Mouse (Mus musculus) cerebral cortex, adult 2 months (tissue): ENCODE results near the gene Farp1.

Experiments used
- WGBS: fragments of 180-500 bp; shearing (Covaris S2); methylation state at CpG from one replicate; pipeline ENCODE4 v1.1.7; 2018; 5-methylcytosine and 5-hydroxymethylcytosine counted together

Gene Farp1

GRCm38 (mm10) chr14:121145291-121145690 is 110.3 kb downstream of the Farp1 start:
- WGBS = 70% methylated on average over 3 of the region's 3 CpGs

DNA sequence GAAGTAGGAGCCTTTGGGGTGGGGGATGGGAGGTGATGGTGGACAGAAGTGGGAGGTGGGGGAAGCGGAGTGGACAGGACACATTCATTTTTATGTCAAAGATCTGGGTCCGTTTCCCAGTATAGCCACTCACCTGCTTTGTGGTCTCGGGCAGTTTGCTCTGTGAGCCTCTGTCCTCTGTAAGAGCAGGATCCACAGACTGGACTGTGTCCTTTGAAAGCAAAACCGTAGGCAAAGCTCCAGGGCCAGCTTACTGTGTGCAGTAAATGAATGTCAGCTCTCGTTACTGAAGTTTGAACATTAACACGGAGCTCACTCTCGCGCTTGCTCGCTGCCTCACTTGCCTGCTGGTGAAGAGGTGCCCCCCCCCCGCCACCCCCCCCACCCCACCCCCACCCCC is 110.7 kb downstream of the Farp1 start:
- 30% methylated on average over 10 of the region's 10 CpGs for WGBS

DNA sequence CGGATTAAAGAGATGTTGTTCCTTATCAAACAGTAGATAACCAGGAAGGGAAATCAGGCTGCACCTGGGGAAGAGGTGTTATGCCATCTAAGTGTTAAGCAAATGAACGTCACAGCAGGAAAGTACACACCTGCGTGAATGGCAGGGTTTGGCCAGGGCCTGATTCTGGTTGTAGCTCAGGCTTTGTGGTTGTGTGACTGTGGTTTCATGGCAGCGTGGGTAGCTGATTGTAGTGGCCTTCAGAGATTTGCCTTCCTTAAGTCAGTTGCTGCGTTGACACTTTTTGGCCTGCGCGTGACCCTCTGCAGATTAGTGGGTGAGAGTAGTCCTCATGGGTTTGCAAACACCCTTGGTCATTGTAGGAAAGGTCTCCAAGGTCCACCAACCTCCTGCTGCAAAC is 111.2 kb downstream of the Farp1 start:
- WGBS = 79% methylated on average over 7 of the region's 7 CpGs

DNA sequence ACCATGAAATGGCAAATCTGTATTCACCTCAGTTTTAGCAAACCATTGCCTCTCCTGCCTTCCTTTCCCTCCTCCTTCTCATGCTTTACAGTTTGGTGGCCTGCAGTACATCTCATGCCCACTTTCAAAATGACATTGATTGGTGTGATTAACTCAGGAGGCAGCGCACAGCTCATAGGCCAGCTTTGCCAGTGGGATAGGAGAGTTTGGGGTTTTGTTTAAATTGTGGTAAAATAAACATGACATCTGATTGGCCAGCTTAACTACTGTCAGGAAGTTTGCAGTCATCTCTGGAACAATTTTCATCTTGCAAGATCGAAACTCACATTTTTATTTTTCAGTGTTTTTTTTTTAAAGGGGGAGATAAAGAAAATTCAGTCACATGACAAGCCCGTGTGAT is 112.0 kb downstream of the Farp1 start:
- WGBS = 77% methylated on average over 3 of the region's 3 CpGs

DNA sequence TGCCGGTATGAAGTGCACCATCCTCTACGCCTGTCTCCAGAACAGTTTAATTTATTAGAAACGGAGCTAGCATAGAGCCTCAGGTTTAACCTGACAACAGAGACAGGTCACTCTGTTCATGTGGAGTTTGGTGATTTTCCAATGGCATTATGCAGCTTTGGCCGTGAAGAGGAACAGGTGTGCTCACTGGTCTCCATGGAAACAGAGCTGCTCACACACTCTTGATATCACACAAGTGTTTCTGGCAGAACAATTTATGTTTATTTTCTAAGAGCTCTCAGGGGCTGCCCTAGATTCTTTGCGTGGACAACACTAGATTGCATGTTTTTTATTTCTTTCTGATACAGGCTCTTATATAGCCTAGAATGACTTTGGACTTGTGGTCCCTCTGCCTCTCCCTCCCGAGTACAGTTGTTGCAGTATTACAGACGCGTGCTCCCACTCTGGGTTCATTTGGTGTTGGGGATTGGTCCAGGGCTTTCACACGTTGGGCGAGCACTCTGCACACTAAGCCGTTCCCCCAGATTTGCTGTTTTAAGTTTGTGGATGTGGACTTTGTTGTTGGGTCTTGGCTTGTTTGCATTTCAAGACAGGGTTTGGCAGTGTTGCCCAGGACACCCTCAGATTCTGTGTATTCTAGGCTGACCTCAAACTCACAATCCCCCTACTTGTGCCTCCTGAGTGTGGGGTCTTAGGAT is 113.2 kb downstream of the Farp1 start:
- WGBS = 62% methylated on average over 11 of the region's 11 CpGs

DNA sequence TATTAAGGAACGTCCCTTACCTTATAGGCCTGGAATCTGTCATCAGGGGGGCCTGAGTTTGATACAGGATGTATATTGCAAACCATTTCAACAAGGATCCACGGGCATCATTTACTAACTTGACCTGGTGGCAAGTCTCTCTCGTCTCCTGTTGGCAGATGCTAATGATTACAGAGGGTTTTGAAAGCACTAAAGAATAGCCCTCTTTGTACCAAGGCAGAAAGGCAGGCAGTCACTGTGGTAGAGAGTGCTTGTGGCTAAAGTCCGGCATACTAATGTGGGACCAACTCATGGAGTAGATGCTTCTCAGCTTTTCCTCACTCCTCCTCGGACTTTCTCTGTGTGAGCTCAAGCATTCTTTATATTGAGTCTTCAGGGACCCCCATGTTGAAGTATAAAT is 115.0 kb downstream of the Farp1 start:
- WGBS = 68% methylated on average over 5 of the region's 5 CpGs

DNA sequence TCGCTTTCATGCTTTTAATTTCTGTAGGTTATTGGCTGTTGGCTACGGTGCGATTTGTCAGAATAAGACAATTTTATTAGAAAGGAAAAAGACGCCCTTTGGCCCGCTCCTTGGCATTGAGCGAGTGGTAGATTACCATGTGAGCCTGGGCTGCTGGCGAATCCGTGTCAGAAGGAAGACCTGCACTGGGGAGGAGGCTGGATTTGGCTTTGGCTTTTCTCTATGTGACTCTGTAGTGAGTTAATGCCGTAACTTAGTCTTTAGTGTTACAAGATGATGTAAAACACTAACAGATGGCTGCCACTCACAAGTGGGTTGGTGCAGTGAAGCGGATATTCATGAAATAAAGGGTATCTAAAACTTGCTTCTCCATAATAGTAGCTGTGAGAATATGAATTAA is 116.8 kb downstream of the Farp1 start:
- WGBS = 65% methylated on average over 10 of the region's 10 CpGs

GRCm38 (mm10) chr14:121152771-121153170 is 117.8 kb downstream of the Farp1 start:
- 73% methylated on average over 6 of the region's 6 CpGs for WGBS

- 58% methylated on average over 7 of the region's 7 CpGs for WGBS
Observed at GRCm38 (mm10) chr14:121153260-121153659, 118.3 kb downstream of the Farp1 start.

- WGBS = 77% methylated on average over 4 of the region's 4 CpGs
Observed at GRCm38 (mm10) chr14:121155173-121155572, 120.2 kb downstream of the Farp1 start.

DNA sequence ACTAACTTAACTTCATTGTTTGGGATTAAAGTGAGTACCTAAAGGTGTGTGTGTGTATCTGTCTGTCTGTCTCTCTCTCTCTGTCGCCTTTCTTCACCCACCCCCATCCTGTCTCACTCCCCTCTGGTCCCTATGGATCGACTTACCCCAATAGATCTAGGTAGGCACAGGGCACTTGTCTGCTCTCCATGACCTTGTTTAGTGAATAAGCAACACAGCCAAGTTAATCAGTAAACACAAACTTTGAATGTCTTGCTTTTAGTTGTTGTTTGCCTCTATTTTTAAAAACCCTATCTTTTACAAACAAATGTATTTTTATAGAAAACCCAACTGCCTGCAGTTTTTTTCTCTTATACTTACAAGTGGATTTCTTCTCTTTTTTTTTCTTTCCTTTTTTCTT is 123.6 kb downstream of the Farp1 start:
- WGBS = 77% methylated on average over 2 of the region's 2 CpGs

DNA sequence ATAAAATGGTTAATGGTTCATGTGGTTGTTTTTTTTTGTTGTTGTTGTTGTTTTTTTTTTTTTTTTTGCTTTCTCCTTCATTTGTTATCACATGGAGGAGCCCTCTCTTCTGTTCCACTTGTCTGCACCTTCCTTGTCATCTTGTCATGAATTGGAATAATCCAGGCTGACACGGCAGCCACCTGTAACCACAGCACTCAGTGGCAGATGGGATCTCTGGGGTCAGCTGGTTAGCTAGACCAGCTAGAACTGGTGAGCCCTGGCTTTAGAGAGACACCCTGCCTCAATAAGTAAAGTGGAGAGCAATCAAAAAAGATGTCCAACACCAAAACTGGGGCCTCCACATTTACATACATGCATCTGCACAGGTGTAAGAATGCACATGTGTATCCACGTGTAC is 127.8 kb downstream of the Farp1 start:
- 94% methylated on average over 2 of the region's 2 CpGs for WGBS

DNA sequence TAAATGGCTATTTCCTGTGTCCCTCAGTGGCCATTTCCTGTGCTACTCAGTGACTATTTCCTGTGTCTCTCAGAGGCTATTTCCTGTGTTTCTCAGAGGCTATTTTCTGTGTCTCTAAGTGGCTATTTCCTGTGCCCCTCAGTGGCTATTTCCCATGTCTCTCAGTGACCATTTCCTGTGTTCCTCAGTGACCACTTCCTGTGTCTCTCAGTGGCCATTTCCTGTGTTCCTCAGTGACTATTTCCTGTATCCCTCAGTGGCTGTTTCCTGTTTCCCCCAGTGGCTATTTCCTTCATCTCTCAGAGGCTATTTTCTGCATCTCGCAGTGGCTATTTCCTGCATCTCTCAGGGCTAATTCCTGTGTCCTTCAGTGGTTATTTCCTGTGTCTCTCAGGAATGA is 129.9 kb downstream of the Farp1 start:
- WGBS = 76% methylated on average over 1 of the region's 1 CpGs

DNA sequence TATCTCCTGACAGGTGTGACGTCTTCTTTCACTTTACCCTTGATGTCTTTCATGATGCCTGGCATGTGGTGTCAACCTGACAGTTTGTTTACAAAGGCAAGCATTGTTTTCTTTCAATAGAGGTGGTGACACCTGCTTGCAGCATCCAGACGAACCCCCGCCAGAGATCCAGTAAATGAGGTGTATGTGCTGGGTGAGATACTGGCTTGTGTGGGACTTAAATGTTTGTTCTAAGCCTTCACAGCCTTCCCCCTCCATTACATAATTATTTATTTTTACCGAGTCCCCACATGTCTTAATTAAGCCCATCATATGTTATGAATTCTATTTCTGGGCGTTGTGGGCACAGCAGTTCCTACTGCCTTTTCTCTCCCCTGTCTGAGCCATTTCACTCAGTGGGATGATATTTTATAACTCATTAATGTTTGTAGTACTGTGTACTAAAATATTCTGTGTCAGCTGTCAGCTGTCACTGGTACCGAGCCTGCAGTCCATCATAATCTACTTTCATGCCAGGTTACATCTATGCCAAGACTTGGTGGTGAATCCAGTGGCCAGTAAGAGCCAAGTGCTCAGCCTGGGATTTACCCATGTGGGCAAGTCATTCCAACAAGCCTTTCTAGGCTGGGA is 130.5 kb downstream of the Farp1 start:
- 45% methylated on average over 6 of the region's 6 CpGs for WGBS

DNA sequence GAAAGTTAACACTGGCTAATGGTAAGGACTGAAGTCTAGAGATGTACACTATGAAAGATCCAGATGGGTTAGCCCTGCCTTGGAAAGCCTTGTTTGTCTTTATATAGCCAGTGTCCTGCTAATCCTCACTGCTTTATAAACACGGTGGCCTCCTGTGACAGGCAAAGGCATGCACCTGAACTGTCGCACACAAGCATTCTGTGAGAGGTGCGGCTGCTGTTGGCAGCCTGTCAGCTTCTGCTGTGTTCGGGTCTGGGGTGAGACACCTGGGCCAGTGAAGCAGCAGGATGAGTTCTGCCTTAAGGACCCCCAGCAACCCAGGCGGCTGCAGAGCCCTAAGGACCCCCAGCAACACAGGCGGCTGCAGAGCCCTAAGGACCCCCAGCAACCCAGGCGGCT is 131.0 kb downstream of the Farp1 start:
- 70% methylated on average over 7 of the region's 7 CpGs for WGBS

- 36% methylated on average over 3 of the region's 3 CpGs for WGBS
Observed at GRCm38 (mm10) chr14:121168716-121169115, 133.7 kb downstream of the Farp1 start.

DNA sequence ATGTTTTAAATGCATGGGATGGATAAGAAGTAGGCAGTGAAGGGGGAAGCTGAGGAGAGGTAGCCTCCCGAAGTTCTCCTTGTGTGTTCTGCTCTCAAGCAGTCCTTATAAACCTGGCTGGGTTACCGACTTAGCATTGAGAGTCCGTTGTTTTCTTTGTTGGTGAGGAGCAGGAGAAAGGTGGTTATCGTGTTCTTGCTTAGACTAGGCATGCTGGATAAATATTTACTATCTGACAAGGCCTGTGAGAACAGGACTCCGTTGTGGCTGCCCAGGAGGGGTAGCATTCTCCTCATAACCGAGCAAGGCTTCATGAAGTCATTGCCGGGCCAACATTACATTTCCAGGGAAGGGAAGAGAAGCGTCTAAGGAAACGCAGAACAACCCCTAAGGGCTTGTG is 135.3 kb downstream of the Farp1 start:
- WGBS = 90% methylated on average over 9 of the region's 9 CpGs

DNA sequence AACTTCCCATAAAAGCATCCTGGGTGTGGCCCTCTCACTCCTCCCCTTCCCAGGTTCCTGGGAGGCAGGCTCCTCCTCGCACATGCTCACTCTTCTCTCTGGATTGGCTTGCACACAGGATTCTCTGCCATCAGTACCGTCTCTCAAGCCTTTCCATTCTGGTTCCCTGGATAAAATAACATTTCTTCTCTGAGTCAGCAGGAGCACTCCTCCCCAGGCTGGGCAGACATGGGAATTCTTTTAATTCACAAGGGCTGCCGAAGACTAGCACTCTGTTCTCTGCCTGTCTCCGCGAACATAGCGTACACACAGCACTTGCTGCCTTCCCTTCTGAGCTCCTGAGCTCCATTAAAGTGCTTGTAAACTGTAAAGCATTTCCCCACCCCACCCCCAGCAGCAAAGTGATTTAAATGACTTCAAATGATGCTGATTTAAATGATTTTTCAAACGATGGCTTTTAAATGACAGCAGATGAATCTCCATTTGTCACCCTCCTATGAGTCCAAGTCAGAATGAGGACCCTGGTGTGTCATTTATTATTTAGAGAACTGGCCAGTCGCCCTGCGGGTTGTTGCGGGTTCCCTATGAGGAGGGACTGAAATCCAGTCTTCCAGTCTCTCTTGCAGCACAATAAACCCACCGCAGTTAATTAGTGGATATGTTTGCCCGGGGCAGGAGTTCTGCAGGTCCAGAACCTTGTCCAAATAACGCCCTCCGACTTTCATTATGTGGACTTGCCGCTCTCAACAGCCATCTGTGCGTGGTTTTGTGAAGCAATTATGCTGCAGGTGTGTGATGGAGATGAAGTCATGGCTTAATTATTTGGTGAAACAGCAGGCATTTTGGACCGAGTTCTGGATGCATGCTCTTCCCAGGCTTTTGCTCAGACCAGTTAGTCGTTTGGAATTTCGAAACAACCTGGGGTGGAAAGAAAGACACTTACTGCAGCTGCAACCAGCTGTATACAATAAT is 137.4 kb downstream of the Farp1 start:
- WGBS = 21% methylated on average over 19 of the region's 19 CpGs

DNA sequence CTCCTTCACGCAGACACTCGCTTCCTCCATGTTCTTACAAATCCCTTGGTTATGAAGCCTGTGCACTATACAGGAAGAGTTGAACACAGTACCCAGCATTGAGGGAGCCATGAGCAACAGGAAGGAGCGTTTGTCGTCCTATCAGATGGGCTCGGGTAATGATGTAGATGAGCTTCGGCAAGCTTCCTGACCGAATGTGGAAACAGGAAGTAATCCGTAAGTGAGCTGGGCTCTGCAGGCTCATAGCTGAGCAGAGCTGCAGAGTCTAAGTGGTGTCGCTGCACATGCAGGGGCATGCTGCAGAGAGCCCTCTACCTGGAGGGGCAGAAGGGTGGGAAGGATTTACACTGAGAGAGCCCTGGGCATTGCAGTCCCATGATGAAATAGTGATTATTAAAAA is 140.4 kb downstream of the Farp1 start:
- WGBS = 73% methylated on average over 9 of the region's 9 CpGs

DNA sequence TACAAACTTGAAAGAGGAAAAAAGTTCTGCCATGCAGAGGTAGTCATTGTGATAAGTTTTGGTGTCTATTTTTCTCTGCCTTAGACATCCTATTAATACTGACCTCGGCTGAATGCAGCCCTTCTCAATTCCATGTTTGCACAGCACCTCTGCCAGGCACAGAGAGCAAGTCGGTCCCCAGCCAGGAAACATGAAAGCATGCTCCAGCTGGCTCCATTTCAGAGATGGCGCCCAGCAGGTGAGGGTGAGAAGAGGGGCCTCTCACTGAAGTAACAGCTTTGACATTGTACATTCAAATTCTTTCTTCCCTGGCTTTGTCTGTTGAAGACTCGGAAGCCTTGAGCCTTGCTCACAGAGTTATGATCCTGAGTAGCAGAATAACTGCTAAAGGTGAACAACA is 140.9 kb downstream of the Farp1 start:
- 62% methylated on average over 4 of the region's 4 CpGs for WGBS

DNA sequence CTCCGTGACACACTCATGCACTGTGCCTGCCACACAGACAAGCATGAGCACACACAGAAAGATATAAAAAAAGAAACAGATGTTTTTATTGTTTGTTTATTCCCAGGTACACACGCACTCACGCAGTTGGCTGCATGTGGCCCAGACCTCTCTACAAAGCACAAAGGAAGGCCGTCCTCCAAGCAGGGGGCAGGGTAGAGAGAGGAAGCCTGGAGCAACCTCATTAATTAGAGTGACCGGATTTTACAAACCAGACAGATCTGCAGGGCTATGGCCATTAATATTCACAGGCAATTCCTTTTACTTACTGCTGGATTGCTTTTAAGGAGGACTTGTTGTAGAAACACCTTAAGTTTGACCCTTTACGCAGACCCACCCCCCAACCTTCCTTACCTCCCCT is 142.9 kb downstream of the Farp1 start:
- 68% methylated on average over 6 of the region's 6 CpGs for WGBS

DNA sequence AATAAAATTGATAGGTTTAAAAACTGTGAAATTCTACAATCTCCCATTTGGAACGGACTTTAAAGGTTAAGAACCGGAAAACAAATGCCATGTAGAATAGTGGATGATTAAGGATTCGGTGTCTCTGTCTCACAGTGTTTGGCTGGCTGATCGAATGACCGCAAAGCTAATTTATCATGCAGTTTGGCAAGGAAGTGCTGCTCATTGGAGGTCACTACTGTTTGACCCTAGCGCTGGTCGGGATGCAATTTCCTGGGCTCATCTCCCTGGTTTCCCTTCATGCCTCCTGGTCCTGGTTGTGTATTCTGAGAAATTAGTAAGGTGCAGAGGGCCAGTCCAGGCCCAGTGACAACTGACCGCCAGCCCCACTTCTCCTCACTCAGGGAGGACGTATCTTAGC is 145.6 kb downstream of the Farp1 start:
- 87% methylated on average over 9 of the region's 9 CpGs for WGBS

DNA sequence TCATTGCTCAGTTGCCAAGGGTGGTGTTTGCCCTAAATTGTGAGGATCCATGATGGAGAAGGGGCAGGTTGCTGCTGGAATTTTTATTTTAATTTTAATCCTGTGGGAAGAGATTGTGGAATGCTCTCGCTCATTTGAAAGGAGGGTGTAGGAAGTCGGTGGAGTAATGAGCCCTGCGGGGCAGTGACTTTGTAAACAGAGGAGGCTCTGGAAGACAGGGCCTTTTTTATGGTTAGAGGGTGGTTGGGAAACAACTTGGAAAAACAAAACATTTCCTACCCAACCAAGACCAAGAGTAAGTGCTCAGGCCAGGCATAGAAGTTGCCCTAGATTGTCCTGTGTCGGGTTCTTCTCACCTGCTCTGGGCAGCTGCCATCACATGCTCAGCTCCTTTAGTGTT is 146.8 kb downstream of the Farp1 start:
- 48% methylated on average over 4 of the region's 4 CpGs for WGBS
